ENCODE assay signal across 27 mouse cellular contexts in the genomic region with DNA sequence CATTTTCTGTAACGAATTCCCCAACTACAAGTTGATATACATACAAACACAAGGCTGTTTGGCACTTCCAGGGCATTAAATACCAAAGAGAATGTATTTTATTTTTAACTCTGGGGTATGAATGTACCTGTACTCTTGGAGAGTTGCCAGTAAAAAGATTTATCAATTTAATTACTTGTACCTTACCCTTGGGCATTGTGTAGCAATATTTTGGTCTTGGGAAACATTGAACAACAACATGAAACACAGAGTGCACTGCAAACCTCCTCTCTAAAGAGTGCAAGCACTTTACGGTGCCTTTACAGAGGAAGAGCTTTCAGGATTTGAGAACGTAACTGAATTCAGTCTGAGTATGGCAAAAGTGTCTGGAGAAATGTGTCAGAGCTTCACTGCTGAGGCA. TPM values are rescaled to one million over a fixed set of nuclear protein-coding genes. Genes with fewer than 3 reads are reported as not detected.
"Had no signal": no experiment of that assay in that cellular context is flagged by ENCODE, and none has a peak within 500 bp of the region (broad histone marks: within the 10 kb centered on the region; RNA-seq: fewer than 3 reads in every experiment).

No protein-coding gene starts in this region.

- H3K4me2 ChIP-seq: heart, embryonic 12.5 days; hindbrain, embryonic 12.5 days; hindbrain, embryonic 14.5 days; intestine, embryonic 15.5 days; limb, embryonic 13.5 days; limb, embryonic 15.5 days; liver, embryonic 12.5 days had no signal

- H3K36me3 ChIP-seq: heart, embryonic 10.5 days; heart, embryonic 12.5 days; hindbrain, embryonic 10.5 days; hindbrain, embryonic 12.5 days; intestine, embryonic 15.5 days; limb, embryonic 13.5 days; limb, embryonic 15.5 days; liver, embryonic 12.5 days had no signal

- H3K9ac ChIP-seq: forebrain, postnatal 0 days; heart, embryonic 12.5 days; hindbrain, embryonic 12.5 days; hindbrain, embryonic 14.5 days; intestine, embryonic 15.5 days; limb, embryonic 13.5 days; limb, embryonic 15.5 days; liver, embryonic 12.5 days had no signal

- H3K4me1 ChIP-seq: heart, embryonic 12.5 days; hindbrain, embryonic 12.5 days; intestine, embryonic 15.5 days; limb, embryonic 13.5 days; limb, embryonic 15.5 days; liver, embryonic 12.5 days had no signal

- H3K27me3 ChIP-seq: heart, embryonic 12.5 days; hindbrain, embryonic 12.5 days; intestine, embryonic 15.5 days; limb, embryonic 13.5 days; limb, embryonic 15.5 days; liver, embryonic 12.5 days had no signal

- H3K27ac ChIP-seq: heart, embryonic 10.5 days; hindbrain, embryonic 10.5 days; hindbrain, embryonic 12.5 days; hindbrain, embryonic 14.5 days; intestine, embryonic 15.5 days; limb, embryonic 13.5 days; limb, embryonic 15.5 days; liver, embryonic 12.5 days had no signal

- ATAC-seq: forebrain, postnatal 0 days; hindbrain, embryonic 16.5 days; inflammation-experienced regulatory T-cells, adult 6 months; intestine, embryonic 15.5 days; liver, embryonic 12.5 days had no signal

- DNase-seq: forebrain, postnatal 0 days; gastrocnemius, postnatal 14 days; gastrocnemius, postnatal 36 days; heart, adult 18-20 months; heart, postnatal 10 days; heart, postnatal 4 days; kidney, adult 11 months; kidney, adult 2 months; kidney, adult 9 months; kidney, postnatal 10 days; kidney, postnatal 25 days; layer of hippocampus, adult 9-11 months; layer of hippocampus, postnatal 36 days; left cerebral cortex, postnatal 4 days had no signal

- H3K9me3 ChIP-seq: heart, embryonic 10.5 days; heart, embryonic 12.5 days; hindbrain, embryonic 10.5 days; hindbrain, embryonic 12.5 days; intestine, embryonic 15.5 days; limb, embryonic 13.5 days; limb, embryonic 15.5 days; liver, embryonic 12.5 days had no signal

- H3K4me3 ChIP-seq: heart, embryonic 10.5 days; heart, embryonic 12.5 days; hindbrain, embryonic 10.5 days; hindbrain, embryonic 12.5 days; intestine, embryonic 15.5 days; limb, embryonic 13.5 days; limb, embryonic 15.5 days; liver, embryonic 12.5 days had no signal

RNA-seq across cellular contexts. Expression of a gene that starts 9.4 kb away (rescaled TPM):
- polyA plus RNA-seq: heart, embryonic 12.5 days; heart, embryonic 14.5 days; inflammation-experienced regulatory T-cells, adult 6 months; intestine, embryonic 15.5 days; kidney, adult 2 months; large intestine, adult 2 months; liver, embryonic 12.5 days had no signal
